Mouse (Mus musculus) gastrocnemius, postnatal 14 days (tissue): ENCODE data around the gene Hepacam2. TPM values are rescaled to one million over a fixed set of nuclear protein-coding genes. Genes with fewer than 3 reads are reported as not detected.
"Not testable (repeated sequence)": the region's sequence is repeated elsewhere in the genome, so short reads cannot be mapped to it uniquely, and the experiment has no call there.

ENCODE experiments used
- DNase-seq: peaks from one replicate; pipeline ENCODE4 v3.0.0; 2021; ENCODE audit warnings: mixed read lengths
- intact Hi-C: fragments of 180-260 bp; cut with DNase I; formaldehyde crosslinking; loops from one replicate; pipeline ENCODE4 v1.15.1; 2025; ENCODE audit warnings: low total_unique reads
- long read RNA-seq, 2 experiments: library from polyadenylated mRNA; stranded (forward); transcript quantifications; one replicate each; pipeline ENCODE4 v2.0.0; 2021
- total RNA-seq, 2 experiments: library from RNA; stranded (reverse); gene quantifications; 2 replicates each; pipeline ENCODE4 v1.2.3; 2021

Hepacam2 gene
- not detected for total RNA-seq
- long read RNA-seq, experiment 1, result 0 reads
- long read RNA-seq, experiment 2, result 0 reads

GRCm38 (mm10) chr6:3498162-3498848 lies at the start of gene Hepacam2, which contains the start of gene Vps50:
Gene Hepacam2 (minus strand): TSS chr6:3498298.
Gene Vps50 (plus strand): TSS chr6:3498382.
- DNase-seq, result peak; percentile 86
- intact Hi-C loops, result no loop called here

GRCm38 (mm10) chr6:3544970-3545369 lies 46.9 kb upstream of the Hepacam2 start:
- DNase-seq, result no peak
- intact Hi-C loops, result no loop called here

GRCm38 (mm10) chr6:3543862-3544261 lies 45.8 kb upstream of the Hepacam2 start:
- no peak for DNase-seq
- intact Hi-C loops, result no loop called here

GRCm38 (mm10) chr6:3539470-3539869 lies 41.4 kb upstream of the Hepacam2 start:
- intact Hi-C loops, result no loop called here
- DNase-seq, result no peak

- DNase-seq, result no peak
- intact Hi-C loops, result no loop called here
Measured at GRCm38 (mm10) chr6:3536048-3536447, 38.0 kb upstream of the Hepacam2 start.

- DNase-seq, result no peak
- intact Hi-C loops, result no loop called here
Measured at GRCm38 (mm10) chr6:3531445-3531844, 33.3 kb upstream of the Hepacam2 start.

- DNase-seq, result no peak
- intact Hi-C loops, result no loop called here
Measured at GRCm38 (mm10) chr6:3528198-3528597, 30.1 kb upstream of the Hepacam2 start.

GRCm38 (mm10) chr6:3512611-3513010 lies 14.5 kb upstream of the Hepacam2 start:
- DNase-seq, result peak; percentile 26
- intact Hi-C loops, result no loop called here

GRCm38 (mm10) chr6:3511612-3512011 lies 13.5 kb upstream of the Hepacam2 start:
- DNase-seq, result no peak
- intact Hi-C loops, result no loop called here

GRCm38 (mm10) chr6:3511116-3511515 lies 13.0 kb upstream of the Hepacam2 start:
- intact Hi-C loops, result no loop called here
- DNase-seq, result no peak

GRCm38 (mm10) chr6:3509782-3510181 lies 11.7 kb upstream of the Hepacam2 start:
- intact Hi-C loops, result no loop called here
- no peak for DNase-seq

- intact Hi-C loops, DNase-seq: not testable (repeated sequence)
Measured at GRCm38 (mm10) chr6:3508151-3508550, 10.1 kb upstream of the Hepacam2 start.

- DNase-seq, result no peak
- intact Hi-C loops, result no loop called here
Measured at GRCm38 (mm10) chr6:3507078-3507477, 9.0 kb upstream of the Hepacam2 start.

GRCm38 (mm10) chr6:3505289-3505688 lies 7.2 kb upstream of the Hepacam2 start:
- intact Hi-C loops, result no loop called here
- DNase-seq, result no peak

- no peak for DNase-seq
- intact Hi-C loops, result no loop called here
Measured at GRCm38 (mm10) chr6:3500286-3500685, 2.2 kb upstream of the Hepacam2 start.

- intact Hi-C loops, result no loop called here
- no peak for DNase-seq
Measured at GRCm38 (mm10) chr6:3496210-3496609, 1.9 kb downstream of the Hepacam2 start.

- intact Hi-C loops, result no loop called here
Measured at GRCm38 (mm10) chr6:3494285-3494684, 3.8 kb downstream of the Hepacam2 start.

GRCm38 (mm10) chr6:3487355-3487754 lies 10.7 kb downstream of the Hepacam2 start:
- intact Hi-C loops, result no loop called here
- no peak for DNase-seq

More at GRCm38 (mm10) chr6:3494285-3494684, 3.8 kb downstream of the Hepacam2 start:
- DNase-seq, result no peak

- intact Hi-C loops, result no loop called here
- DNase-seq, result no peak
Measured at GRCm38 (mm10) chr6:3485133-3485532, 13.0 kb downstream of the Hepacam2 start.

- intact Hi-C loops, result no loop called here
- no peak for DNase-seq
Measured at GRCm38 (mm10) chr6:3481705-3482104, 16.4 kb downstream of the Hepacam2 start.

GRCm38 (mm10) chr6:3479853-3480252 lies 18.2 kb downstream of the Hepacam2 start:
- DNase-seq, result no peak
- intact Hi-C loops, result no loop called here

- no peak for DNase-seq
- intact Hi-C loops, result no loop called here
Measured at GRCm38 (mm10) chr6:3476299-3476698, 21.8 kb downstream of the Hepacam2 start.
